Mouse (Mus musculus): ENCODE measurements around the gene Rflnb. TPM values are rescaled to one million over a fixed set of nuclear protein-coding genes. Genes with fewer than 3 reads are reported as not detected.

Rflnb gene
- 34.6 to 40.6 TPM (median 38.0 TPM) in 4 replicates for total RNA-seq (2023; ENCODE audit: inconsistent age)

DNA sequence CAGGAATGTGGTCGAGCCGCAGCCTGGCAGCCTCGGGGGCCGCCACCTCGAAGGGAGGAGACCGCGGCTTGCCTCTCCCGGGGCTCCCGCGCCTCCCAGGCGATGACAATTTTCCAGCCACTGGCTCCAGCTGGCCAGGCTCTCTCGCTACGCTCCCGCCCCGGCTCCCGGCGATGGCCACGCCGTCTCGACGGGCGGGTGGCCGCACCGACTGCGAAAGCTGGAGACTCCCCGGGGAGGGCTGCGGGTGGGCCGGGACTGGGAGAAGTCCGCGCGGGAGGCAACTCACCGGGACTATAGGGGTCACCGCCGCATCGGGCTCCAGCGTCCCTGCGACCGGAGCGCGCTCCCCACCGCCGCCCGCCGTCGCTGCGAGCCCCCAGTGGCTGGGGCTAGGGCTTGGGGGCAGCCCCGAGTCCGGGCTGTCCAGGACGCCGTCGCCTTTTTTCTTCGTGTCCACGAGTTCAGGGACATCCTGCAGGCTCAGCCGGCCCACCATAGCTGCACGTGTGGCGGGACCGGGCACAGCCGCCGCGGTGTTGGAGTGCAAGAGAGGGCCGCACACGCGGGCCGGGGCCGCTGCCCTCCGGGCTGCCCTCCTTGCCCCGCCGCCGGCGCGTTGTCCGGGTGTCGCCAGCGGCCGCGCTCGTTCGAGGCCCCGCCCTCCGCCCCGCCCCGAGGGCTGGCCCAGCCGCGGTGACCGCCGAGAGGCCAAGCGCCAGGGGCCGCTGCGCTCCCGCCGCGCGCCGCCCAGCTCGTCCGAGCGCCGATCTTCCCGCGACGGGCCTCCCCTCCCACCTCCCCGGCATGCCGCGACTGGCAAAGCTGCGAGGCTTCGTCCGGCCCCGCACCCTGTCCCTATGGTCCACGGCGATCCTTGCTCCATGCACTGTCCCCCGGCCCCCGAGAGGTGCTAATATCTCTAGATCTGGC lies at the start of gene Rflnb:
TSS of gene Rflnb (minus strand) at position 644 of the 933 bp plus-strand sequence.

DNA sequence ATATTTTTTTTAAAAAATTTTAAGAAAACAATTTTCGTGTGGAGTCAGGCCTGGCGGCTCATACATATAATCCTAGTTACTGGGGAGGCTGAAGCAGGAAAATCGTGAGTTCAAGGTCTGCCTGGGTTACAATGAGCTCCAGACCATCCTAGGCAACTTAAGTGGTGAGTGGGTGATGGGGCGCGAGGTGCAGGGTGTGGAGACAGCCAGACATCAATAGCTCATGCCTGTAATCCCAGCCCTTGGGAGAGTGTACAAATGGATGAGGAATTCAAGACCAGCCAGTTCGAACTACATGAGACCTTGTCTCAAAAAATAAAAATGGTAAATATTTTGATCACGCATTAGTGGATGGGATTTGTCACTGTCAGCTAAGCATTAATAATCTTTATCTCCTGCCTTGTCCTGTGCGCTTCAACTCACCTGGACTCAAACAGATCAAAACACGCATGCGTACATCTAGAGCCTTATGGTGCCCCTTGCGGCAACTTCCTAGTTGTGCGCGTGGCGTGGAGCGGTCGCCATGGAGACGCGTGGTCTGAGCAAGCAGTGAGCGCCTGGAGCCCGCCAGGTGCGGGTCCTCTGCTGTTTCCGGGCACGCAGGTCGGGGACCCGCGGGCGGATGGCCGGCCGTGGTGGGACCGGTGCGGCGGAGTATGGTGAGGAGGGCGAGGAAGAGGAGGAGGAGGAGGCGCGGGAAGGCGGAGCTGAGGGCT lies 28.0 kb downstream of the Rflnb start, which contains the start of gene 1700016K19Rik:
TSS of gene 1700016K19Rik (plus strand) at position 473 of the 716 bp plus-strand sequence.

Other genes with a start within 250 kb of the Rflnb start
- gene Doc2b, start 231.7 kb downstream of the Rflnb start, total RNA-seq (2023; ENCODE audit: inconsistent age), result not detected in 4 replicates
- gene Rph3al, start 89.4 kb downstream of the Rflnb start, total RNA-seq (2023; ENCODE audit: inconsistent age), result 10.7 to 12.8 TPM (median 12.2 TPM) in 4 replicates
- gene 1700016K19Rik, start 27.9 kb downstream of the Rflnb start, total RNA-seq (2023; ENCODE audit: inconsistent age), result 5.7 to 7.4 TPM (median 6.8 TPM) in 4 replicates
- gene Vps53, start 151.9 kb upstream of the Rflnb start, total RNA-seq (2023; ENCODE audit: inconsistent age), result 43.4 to 50.0 TPM (median 44.0 TPM) in 4 replicates
- 3.2 to 4.7 TPM (median 4.4 TPM) in 4 replicates for gene Fam57a, start 151.9 kb upstream of the Rflnb start, total RNA-seq (2023; ENCODE audit: inconsistent age)
- not detected in 4 replicates for gene Dbil5, start 189.8 kb upstream of the Rflnb start, total RNA-seq (2023; ENCODE audit: inconsistent age)
- 3.7 to 8.7 TPM (median 6.9 TPM) in 4 replicates for gene Gemin4, start 189.9 kb upstream of the Rflnb start, total RNA-seq (2023; ENCODE audit: inconsistent age)
- 12.4 to 16.0 TPM (median 14.1 TPM) in 4 replicates for gene Mrm3, start 215.9 kb upstream of the Rflnb start, total RNA-seq (2023; ENCODE audit: inconsistent age)
- 27.1 to 37.4 TPM (median 31.1 TPM) in 4 replicates for gene Glod4, start 215.9 kb upstream of the Rflnb start, total RNA-seq (2023; ENCODE audit: inconsistent age)

All from B cell, adult (primary cell).